Mouse (Mus musculus): ENCODE measurements around the gene Cmc2. TPM values are rescaled to one million over a fixed set of nuclear protein-coding genes. Genes with fewer than 3 reads are reported as not detected.
A peak's percentile ranks its signal among the peaks of the same experiment; 100 is the strongest.

Gene Cmc2
- total RNA-seq, 4 experiments from 2014 or later: 11.8 to 13.6 (median 13.1) TPM

DNA sequence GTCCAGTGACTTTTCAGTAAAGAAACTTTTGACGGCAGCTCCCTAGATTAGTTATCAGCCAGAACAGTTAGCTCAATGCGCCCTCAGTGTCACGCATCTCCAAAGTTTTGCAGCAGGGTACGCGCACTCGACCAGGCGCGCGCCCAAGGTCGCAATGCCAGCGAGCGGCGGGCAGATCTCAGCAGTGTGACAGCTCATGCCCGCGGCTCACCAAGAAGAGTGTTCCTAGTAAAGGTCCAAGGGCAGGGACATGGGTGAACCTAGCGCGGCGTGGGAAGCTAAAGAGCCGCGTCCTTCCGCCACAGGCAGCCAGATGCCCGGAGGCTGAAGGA, 284 bp downstream of the Cmc2 start:
- DNase-seq (ENCODE audit: low spot score in 2 of 2): no peak

DNA sequence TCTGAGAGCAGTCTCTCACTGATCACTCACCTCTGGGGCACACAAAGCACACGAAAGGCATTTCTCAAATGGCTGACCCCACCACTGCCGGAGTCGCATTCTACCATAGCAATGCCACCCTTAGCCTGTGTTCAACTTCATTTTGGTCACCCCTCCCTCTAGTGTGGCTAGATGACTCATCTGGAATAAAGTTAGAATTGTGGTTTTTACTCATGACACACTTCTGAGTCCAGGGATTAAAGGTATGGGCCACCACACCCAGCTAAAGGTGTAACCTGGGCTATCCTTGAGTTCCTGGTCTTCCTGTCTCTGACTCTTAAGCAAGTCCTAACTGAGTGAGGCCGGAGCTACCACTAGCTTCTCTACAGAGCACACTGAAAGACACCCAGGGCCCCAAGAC, 15.4 kb downstream of the Cmc2 start:
- no peak for DNase-seq (ENCODE audit: low spot score in 2 of 2)

DNA sequence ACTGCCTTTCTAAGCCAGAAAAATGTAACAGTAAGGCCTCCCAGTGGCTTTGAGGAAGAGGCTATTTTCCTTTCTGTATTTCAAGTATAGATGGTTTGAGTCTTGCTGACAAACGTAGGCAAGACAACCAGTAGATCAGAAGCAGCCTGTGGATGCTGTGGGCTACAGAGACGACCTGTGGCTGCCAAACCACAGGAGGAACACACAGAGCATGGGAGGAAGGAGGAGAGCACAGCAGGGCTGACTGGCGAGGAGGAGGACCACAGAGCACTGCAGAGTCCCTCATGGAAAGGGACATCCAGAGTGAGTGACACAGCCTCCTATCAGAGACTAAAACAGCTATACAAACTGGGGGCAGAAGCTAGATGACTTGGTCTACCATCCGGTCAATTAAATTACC, 16.0 kb downstream of the Cmc2 start:
- no peak for DNase-seq (ENCODE audit: low spot score in 2 of 2)

DNA sequence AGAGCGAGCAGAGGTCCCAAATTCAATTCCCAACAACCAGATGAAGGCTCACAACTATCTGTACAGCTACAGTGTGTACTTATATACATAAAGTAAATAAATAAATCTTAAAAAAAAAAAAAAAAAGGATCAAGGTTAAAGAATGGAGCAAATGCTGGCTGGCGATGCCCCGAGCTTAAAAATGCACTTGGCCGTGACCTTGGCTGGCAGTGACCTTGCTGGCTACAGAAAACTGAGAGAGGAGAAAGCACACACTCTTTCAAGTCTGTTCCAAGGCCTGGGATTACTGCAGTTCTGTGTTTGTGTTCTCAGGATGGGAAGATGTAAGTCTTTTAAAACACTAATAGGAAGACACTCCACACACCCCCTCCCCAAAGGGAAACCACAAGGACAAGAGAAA, 16.5 kb downstream of the Cmc2 start:
- DNase-seq (ENCODE audit: low spot score in 2 of 2): no peak

DNA sequence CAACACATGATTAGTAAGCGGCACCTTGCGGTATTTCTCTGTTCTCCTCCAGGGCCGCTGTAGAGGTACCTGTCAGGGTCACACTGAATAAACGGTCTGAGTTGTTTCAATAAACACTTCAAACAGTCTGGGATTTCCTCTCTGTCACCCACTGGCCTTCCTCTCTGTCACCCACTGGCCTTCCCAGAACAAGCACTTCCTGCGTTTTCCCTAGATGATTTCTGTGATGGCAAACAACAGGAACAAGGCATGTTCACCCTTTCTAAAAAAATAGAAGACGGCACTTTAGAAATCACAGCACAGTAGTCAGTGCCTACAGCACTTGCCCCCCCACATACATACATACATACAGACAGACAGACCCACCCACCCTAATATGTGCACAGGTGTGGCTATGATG, 25.7 kb downstream of the Cmc2 start:
- DNase-seq (ENCODE audit: low spot score in 2 of 2): no peak

DNA sequence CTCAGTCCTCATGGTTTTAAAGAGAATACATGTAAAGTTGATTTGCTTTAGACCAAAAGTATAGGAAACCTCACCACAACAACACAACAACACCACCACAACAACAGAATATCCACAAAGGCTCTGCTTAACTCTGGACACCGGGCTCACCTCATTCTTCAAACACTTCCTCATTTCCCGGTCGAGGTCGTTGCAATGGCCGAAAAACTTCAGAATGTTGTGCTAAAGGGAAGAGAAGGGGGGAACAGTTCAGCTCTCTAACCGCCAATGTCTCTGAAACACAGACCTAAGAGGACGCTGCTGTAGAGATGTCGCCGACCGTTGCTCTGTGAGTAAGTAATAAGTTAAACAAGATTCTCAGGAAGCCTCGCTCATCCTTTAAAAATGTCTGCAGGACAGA, 27.3 kb downstream of the Cmc2 start:
- no peak for DNase-seq (ENCODE audit: low spot score in 2 of 2)

DNA sequence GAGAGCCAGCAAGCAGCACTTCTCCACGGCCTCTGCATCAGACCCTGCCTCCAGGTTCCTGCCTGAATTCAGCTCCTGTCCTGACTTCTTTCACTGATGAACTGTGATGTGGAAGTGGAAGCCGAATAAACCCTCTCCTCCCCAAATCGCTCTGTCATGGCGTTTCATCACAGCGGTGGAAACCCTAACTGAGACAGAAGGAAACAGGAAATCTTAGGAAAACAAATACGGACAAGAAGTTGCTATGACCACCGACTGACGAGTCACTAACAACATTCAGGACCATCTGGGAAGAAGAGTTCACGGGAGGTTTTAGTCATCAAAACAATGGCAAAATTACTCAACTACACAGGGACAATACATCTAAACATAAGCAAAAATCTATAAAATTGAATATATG, 28.6 kb downstream of the Cmc2 start:
- DNase-seq (ENCODE audit: low spot score in 2 of 2): no peak

DNA sequence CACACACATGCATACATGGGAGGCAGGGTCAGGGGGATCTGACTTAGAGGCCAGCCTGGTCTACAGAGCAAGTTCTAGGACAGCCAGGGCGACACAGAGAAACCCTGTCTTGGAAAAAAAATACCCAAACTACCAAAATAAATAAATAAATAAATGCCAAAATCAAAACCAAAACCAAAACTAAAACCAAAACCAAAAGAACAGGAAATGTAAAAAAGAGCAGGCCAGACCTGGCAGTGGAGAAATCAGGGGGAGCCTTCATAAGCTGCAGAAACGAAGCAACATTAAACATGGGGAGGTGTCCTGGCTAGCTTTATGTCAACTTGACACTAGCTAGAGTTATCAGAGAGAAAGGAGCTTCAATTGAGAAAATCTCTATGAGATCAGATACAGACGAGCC, 29.1 kb downstream of the Cmc2 start:
- DNase-seq (ENCODE audit: low spot score in 2 of 2): no peak

DNA sequence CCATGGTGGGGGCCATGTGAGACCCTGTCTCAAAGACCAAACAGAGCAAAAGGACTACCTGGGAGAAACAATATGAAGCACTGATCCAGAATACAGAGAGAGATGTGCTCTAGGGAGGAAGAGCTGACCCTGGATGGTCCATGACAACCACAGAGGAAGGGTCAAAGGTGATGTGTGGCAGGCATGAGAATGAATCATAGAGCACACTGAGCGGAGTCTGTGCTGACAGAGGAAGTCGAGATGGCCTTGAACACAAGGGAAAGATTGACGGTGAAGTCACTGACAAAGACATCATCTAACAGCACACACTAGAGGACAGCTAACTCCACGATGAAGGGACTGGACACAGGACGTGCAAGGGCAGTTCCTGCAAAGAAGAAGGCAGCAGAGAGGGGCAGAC, 29.8 kb downstream of the Cmc2 start:
- no peak for DNase-seq (ENCODE audit: low spot score in 2 of 2)

DNA sequence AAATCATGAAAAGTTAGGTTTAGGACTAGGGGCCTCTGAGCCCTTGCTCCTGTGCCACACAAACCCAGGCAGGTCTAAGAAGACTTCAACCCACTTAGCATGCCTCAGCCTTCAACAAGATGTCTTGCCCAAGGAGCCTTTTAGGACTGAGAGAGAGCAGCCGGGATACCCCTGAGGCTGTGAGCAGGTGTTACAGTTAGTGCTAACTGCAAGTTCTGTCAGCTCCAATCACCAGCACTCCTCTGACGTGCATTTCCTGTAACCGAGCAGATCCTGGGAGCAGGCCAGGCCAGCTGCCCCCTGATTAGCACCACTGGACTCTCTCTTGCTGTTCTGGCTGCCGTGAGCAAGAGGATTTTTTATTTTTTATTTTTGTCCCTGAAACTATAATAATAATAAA, 33.4 kb downstream of the Cmc2 start:
- DNase-seq (ENCODE audit: low spot score in 2 of 2): no peak

DNA sequence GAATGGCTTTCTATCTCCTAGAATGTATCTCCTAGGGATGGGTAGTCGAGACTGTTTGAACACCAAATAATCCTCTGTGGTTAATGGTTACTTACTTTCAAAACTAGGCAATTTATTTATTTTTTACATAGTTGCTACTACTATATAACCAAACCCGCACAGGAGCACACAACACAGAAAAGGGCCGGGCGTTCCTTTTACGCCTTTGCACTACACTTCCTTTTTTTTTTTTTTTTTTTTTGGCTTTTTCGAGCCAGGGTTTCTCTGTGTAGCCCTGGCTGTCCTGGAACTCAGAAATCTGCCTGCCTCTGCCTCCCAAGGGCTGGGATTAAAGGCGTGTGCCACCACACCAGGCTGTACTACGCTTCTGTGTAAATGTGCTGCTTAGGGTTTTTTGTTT, 39.9 kb downstream of the Cmc2 start:
- no peak for DNase-seq (ENCODE audit: low spot score in 2 of 2)

DNA sequence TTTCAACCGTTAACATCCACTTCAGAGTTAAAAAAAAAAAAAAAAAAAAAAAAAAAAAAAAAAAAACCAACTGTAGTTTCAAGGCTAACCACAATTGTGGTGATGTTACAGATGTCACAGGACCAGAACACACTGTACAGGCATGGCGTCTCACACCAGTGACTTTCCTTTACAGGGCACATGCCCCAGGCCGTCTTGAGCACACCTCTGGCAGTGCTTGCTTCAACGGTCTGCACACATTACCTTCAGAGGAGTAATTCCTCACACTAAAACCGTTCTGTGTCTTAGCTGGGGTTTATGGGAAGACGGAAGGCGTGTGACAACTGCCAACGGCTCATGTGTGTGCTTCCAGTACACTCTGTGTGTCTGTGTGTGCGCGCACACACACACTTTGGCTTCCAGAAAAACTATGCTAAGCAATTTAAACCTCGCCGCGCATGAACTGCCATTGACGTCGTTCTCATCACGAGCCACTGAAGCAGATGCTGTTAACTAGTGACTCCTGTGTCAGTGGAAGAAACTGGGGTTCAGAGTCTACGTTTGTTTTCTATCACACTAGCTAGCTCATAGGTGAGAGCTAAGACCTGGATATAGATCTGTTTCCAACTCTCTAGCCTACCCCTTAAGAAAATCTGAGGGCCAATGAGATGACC, 45.3 kb downstream of the Cmc2 start:
- no peak for DNase-seq (ENCODE audit: low spot score in 2 of 2)

DNA sequence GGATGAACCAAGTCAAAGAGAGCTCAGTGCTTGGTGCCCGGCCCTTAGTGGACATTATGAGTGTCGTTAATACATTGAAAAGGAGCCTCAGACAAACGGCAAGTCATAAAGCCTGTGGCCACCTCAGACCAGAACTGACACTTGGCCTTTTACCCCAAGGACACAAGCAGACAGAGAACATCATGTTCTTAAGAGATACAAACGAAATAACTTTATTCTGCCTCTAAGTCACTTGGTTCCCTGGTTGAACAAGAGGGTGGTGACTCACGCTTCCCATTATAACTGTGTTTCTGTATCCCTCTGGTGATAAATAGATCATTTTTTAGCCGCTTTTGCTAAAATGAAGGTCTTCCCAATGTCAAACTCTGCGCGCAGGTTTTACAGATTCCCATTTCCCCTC, 47.3 kb downstream of the Cmc2 start:
- DNase-seq (ENCODE audit: low spot score in 2 of 2): no peak

DNA sequence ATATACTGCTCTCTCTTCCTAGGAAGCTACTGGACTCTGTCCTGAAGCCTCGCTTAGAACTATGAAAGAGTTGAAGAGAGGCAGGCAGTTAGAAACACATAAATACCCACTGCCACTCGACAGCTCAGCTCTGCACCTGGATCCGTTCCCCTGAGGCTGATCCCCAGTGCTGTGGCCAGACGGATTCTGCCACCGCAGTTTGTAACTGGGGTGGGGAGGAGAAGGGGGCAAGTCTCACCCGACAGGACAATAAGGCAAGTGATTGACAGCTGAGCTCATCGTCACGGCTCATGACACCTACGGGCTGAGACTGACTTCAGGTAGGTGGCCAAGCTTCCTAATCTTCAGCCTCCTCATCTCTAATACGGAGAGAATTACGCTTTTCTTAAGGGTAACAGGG, 47.7 kb downstream of the Cmc2 start:
- no peak for DNase-seq (ENCODE audit: low spot score in 2 of 2)

DNA sequence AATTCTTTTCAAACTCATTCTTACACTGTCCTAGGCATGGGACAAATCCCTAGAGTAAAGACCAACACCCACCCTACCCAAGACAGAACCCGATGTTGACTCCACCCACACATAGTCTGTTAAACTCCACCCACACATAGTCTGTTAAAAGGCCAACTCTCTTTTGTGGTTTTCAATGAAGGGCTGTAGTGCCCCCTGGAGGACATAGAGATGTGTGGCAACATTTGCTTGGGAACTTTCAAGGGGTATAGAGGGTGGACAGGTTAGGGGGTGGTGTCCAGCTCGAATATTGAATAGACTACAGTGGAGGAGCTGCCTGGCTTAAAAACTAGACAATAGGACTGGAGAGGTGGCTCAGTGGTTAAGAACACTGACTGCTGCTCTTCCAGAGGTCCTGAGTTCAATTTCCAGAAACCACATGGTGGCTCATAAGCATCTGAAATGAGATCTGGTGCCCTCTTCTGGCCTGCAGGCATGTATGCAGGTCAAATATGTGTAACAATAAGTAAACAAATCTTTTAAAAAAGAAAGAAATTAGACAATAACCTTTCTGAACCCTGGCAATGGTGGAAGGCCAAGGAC, 48.4 kb downstream of the Cmc2 start:
- peak in 1 of 2 experiments; percentile 26 for DNase-seq (ENCODE audit: low spot score in 2 of 2)

DNA sequence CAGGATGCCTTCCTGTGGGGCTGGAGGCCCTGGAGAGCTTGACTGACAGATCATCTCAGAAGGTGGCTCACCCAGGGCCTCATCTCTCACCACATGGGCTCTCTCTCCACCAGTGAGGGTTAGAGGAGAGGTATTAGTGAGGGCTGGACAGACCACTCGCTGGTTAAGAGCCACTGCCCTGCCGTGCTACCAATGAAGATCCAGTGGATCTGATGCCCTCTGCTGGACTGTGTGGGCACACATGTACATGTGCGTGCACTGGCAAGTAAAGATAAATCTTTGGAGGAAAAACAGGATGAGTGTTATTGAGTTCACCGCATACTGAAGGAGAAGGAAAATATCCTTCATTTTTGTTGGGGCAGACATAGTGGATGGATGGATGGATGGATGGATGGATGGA, 52.6 kb downstream of the Cmc2 start:
- peak in 1 of 2 experiments; percentile 39 for DNase-seq (ENCODE audit: low spot score in 2 of 2)

DNA sequence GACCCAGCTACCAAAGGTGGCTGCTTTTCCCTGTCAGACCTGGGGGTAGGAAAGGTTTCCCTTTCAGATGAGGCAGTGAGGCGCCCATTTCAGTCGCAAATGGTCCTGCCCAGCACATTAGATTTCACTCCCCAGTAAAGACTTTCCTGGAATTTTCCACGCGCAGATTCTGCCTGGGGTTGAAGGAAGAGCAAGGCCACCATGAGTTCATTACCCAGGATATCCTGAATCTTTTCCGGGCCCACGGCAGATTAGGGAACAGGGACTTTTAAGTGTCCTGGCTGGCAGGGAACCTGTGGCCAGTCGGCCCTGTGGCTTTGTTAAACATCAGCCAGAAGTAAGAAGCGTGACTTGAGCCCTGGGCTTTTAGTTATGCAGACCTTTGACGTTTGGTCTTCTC, 53.9 kb downstream of the Cmc2 start:
- no peak for DNase-seq (ENCODE audit: low spot score in 2 of 2)

DNA sequence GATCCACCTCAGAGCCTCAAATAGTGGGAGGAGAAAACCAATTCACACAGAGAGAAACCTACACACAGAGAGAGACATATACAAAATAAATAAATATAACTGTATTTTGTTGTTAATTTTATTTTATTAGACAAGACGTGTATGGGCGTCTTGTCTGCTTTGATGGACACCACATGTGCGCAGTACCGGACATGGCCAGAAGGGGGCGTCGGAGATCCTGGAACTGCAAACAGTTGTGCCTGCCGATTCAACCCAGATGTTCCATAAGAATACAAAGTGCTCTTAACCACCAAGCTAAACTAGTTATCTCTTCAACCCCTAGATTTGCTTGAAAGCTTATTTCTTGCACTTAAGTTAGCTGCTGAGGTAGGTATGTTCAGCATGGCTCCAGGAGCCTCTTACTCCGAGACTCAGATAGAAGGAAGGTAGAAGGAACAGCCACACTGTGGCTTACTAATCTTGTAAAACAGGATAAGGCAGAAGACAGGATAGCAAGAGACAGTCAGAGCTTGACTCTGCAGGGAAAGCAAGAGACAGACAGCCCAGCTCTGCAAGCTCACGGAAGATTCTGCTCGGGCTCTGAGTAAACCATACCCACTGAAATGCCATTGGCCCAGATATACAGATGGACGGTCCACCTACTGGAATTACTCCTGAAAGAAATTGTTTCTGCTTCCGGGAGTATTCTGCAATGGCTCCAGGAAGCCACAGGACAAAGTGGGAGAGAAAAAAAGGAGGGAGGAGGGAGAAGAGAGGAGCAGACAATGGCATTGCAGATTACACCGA, 54.9 kb downstream of the Cmc2 start:
- DNase-seq (ENCODE audit: low spot score in 2 of 2): no peak

DNA sequence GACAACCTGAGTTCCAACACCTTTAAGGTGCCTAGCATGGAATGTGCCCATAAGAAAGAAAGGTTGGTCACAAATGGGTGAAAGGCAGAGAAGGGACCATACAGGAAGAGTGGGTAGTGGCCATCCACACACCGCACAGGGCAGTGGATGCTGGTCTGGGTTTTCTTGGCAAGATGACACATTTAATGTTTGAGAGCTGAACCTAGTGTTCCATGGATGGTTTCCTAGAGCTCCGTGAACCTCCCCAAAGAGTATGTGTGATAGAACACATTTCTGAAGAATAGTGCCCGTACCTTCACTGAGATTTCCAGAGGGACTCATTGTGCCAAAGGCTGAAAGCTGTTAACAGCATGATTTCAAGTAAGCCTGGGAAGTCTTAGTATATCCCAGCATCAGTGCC, 56.7 kb downstream of the Cmc2 start:
- no peak for DNase-seq (ENCODE audit: low spot score in 2 of 2)

DNA sequence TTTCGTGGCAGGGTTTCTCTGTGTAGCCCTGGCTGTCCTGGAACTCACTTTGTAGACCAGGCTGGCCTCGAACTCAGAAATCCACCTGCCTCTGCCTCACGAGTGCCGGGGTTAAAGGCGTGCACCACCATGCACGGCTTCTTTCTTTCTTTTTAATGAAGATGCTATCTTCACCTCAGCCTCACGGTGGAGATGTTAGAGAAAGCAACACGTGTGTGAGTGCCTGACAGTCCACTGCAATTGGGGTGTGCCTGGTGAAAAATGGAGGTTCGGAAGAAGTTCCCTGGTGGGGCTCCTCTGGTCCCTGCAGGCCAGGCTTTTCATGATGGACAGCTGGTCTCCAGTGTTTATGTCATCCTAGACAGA, 57.2 kb downstream of the Cmc2 start:
- DNase-seq (ENCODE audit: low spot score in 2 of 2): no peak

DNA sequence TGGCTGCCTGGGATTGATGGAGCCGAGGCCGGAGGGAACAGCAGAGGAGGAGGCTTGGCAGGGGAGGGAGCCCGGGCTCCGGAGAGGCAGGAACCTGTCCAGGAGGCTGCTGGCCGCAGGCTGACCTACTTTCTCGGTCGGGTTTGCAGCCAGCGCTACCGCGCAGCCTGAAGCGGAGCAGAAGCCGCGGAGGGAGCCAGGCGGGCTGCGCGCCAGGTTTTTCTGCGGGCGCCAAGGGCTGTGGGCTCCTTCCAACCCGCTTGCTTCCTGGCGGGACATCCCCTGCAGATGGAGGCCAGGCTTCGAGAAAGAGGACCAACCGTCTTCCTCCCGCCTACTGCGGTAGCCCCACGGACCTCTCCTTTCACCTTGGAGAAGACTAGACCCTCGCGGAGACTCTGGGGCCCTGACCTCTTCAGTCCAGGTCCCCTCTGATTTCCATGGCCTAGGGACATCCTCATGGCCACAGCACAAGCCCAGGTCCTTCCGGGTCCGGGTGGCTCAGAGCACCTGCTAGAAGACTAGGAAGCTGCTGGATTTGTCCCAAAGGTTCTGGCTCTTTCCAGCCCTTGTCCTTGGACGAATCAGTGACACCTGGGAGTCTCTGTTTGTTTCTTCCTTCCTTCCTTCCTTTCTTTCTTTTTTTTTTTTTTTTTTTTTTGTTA, 57.8 kb downstream of the Cmc2 start:
- DNase-seq (ENCODE audit: low spot score in 2 of 2): peak; percentile 46 to 61

DNA sequence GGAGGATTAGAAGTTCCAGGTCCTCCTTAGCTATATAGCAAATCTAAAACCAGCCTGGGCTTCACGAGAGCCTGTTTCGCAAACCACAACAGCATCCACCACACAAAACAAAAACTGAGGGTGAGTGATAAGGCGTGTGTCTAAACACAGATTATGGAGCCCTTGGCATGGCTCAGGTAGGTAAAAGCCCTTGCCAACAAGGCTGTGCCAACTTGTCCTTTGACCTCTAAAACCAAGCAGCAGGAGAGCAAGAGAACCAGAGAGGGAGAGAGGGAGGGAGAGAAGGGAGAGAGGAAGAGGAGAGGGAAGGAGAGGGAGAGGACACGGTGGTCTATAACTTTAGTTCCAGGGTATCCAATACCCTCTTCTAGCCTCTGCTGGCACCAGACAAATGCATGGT, 59.1 kb downstream of the Cmc2 start:
- no peak for DNase-seq (ENCODE audit: low spot score in 2 of 2)

DNA sequence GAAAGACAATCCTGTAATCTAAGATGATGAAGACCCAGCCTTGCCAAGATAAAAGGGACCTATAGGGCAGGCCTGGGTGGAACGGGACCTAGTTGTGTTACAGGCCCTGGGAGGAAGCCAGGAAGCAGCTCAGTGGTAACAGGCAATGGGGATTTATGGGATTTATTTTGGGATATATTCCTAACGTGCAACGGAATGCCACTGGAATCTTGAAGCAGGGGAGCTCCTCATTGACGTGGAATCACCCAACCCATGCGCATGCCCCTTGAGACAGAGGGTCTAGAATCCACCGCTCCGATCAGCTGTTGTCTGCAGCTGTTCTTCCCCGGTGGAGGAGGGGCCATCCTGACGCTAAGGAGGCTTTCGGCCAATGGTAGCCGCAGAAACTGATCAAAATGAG, 69.2 kb downstream of the Cmc2 start:
- no peak for DNase-seq (ENCODE audit: low spot score in 2 of 2)
